Comparison of ENCODE assay signal across 8 mouse cellular contexts in genomic region chr17:78202756-78203155, GRCm38 (mm10). TPM values are rescaled to one million over a fixed set of nuclear protein-coding genes. Genes with fewer than 3 reads are reported as not detected.
DNase-seq lines count a peak whose midpoint lies in the region; ATAC-seq and TF ChIP-seq lines count a peak whose summit lies in the region.

No protein-coding gene starts in this region.

- peak overlapping the region; percentile 98 for H3K4me2 ChIP-seq in forebrain, embryonic 14.5 days (ENCODE audit: low read length)
- H3K4me2 ChIP-seq in limb, embryonic 15.5 days, result peak overlapping the region; percentile 97

- no peak for ATAC-seq in forebrain, embryonic 14.5 days
- ATAC-seq in limb, embryonic 15.5 days (ENCODE audit: insufficient number of reproducible peaks, low FRiP score, low TSS enrichment, low read depth), result no peak

- intact Hi-C loops in heart, postnatal 36 days (cut with DNase I), result loop anchor here (1.0 to 5.0 kb wide), 2 partner anchors 44 to 215 kb away; partner anchors contain the start of gene Fez2

- peaks cover 35% of the 10 kb centered on the region for H3K27me3 ChIP-seq in heart, embryonic 10.5 days (ENCODE audit: insufficient read depth, poor library complexity, severe bottlenecking)
- H3K27me3 ChIP-seq in C2C12 (ENCODE audit: control insufficient read depth, insufficient read depth, insufficient read length), result no peaks in the 10 kb centered on the region
- H3K27me3 ChIP-seq in forebrain, embryonic 14.5 days (replicated peaks; ENCODE audit: control insufficient read depth, insufficient read depth, low read length), result no peaks in the 10 kb centered on the region
- H3K27me3 ChIP-seq in limb, embryonic 15.5 days, result no peaks in the 10 kb centered on the region

- no peaks in the 10 kb centered on the region for H3K9me3 ChIP-seq in heart, embryonic 10.5 days
- H3K9me3 ChIP-seq in forebrain, embryonic 14.5 days (replicated peaks; ENCODE audit: control insufficient read depth, low read length), result no peaks in the 10 kb centered on the region
- no peaks in the 10 kb centered on the region for H3K9me3 ChIP-seq in limb, embryonic 15.5 days

- H3K79me3 ChIP-seq in C2C12 (ENCODE audit: low read depth), result peaks cover 30% of the 10 kb centered on the region

- H3K27ac ChIP-seq in heart, embryonic 10.5 days, result no peak overlapping the region
- H3K27ac ChIP-seq in forebrain, embryonic 14.5 days (ENCODE audit: low read depth, low read length), result no peak overlapping the region
- no peak overlapping the region for H3K27ac ChIP-seq in limb, embryonic 15.5 days

- no peak for DNase-seq in heart, embryonic 10.5 days (ENCODE audit: low spot score)
- no peak for DNase-seq in heart, postnatal 36 days
- peak; percentile 70 for DNase-seq in forebrain, embryonic 14.5 days (ENCODE audit: low spot score)
- DNase-seq in thymus, postnatal 36 days, result no peak
- no peak for DNase-seq in ovary, postnatal 14 days (ENCODE audit: low spot score)
- DNase-seq in right cerebral cortex, postnatal 25 days, result no peak

- peak overlapping the region; percentile 88; the same call in 1 of the 2 replicates for H3K4me3 ChIP-seq in heart, embryonic 10.5 days
- H3K4me3 ChIP-seq in C2C12 (ENCODE audit: insufficient read depth, poor library complexity, severe bottlenecking), result peak overlapping the region; percentile 57
- H3K4me3 ChIP-seq in forebrain, embryonic 14.5 days (ENCODE audit: low read depth, low read length), result peak overlapping the region; percentile 80
- H3K4me3 ChIP-seq in limb, embryonic 15.5 days, result peak overlapping the region; percentile 88

- no peak overlapping the region for H3ac ChIP-seq in C2C12 (ENCODE audit: control insufficient read depth, insufficient read length, low read depth)

- H3K36me3 ChIP-seq in heart, embryonic 10.5 days, result no peaks in the 10 kb centered on the region
- no peaks in the 10 kb centered on the region for H3K36me3 ChIP-seq in C2C12 (ENCODE audit: control insufficient read depth, insufficient read depth)
- H3K36me3 ChIP-seq in forebrain, embryonic 14.5 days (ENCODE audit: control insufficient read depth, insufficient read depth, low read length), result no peaks in the 10 kb centered on the region
- no peaks in the 10 kb centered on the region for H3K36me3 ChIP-seq in limb, embryonic 15.5 days

- H3K4me1 ChIP-seq in heart, embryonic 10.5 days, result peaks cover 44% of the 10 kb centered on the region
- peaks cover 12% of the 10 kb centered on the region for H3K4me1 ChIP-seq in forebrain, embryonic 14.5 days (ENCODE audit: control insufficient read depth, insufficient read depth, low read length)
- peaks cover 55% of the 10 kb centered on the region for H3K4me1 ChIP-seq in limb, embryonic 15.5 days

- peaks cover 72% of the 10 kb centered on the region for H3K79me2 ChIP-seq in C2C12 (ENCODE audit: control insufficient read depth, insufficient read depth)

- no peak for TF ChIP-seq CTCF in C2C12 (IDR thresholded peaks at IDR 0.05; ENCODE audit: control insufficient read depth, insufficient read depth, insufficient read length)

- 41% methylated on average over 3 of the region's 3 CpGs for WGBS in heart, embryonic 10.5 days
- WGBS in forebrain, embryonic 14.5 days, result 41% methylated on average over 3 of the region's 3 CpGs
- 39% methylated on average over 3 of the region's 3 CpGs for WGBS in limb, embryonic 15.5 days

- peak overlapping the region; percentile 78; the same call in 1 of the 2 replicates for H3K9ac ChIP-seq in forebrain, embryonic 14.5 days (ENCODE audit: low read length)
- H3K9ac ChIP-seq in limb, embryonic 15.5 days, result no peak overlapping the region

TF ChIP-seq in C2C12, 6 proteins besides CTCF, POLR2A, EP300 and RAD21:
- TF ChIP-seq USF1 (IDR thresholded peaks at IDR 0.05; ENCODE audit: low read depth) (no peak), MAX (IDR thresholded peaks at IDR 0.05) (no peak), CEBPB (IDR thresholded peaks at IDR 0.05; ENCODE audit: low read depth) (no peak), FOSL1 (IDR thresholded peaks at IDR 0.05; ENCODE audit: insufficient read depth, low read length, poor library complexity, severe bottlenecking) (no peak), MYOG (IDR thresholded peaks at IDR 0.05; ENCODE audit: control insufficient read depth, extremely low read depth, insufficient read length) (no peak), MYOD1 (IDR thresholded peaks at IDR 0.05; ENCODE audit: control insufficient read depth, insufficient read length, low read depth) (no peak)
TF ChIP-seq in C2C12: peak in this region for 0.

RNA-seq across cellular contexts. Expression of gene Crim1, which starts 2.7 kb away (rescaled TPM):
- 2.0 and 3.6 TPM in 2 replicates for polyA plus RNA-seq in heart, embryonic 10.5 days (2016; fragmentation: Nextera tagmentation; extraction: Ambion mirVana)
- total RNA-seq in heart, postnatal 36 days (2021), result 10 to 100 TPM; 50.7 to 64.8 TPM
- polyA plus RNA-seq in C2C12 (2012; fragmentation: generic; extraction: Trizol), result 7.1 TPM
- 3.6 and 5.3 TPM in 2 replicates for polyA plus RNA-seq in forebrain, embryonic 14.5 days (2014; fragmentation: Nextera tagmentation; extraction: Ambion mirVana)
- 5.3 and 7.0 TPM in 2 replicates for polyA plus RNA-seq in limb, embryonic 15.5 days (2015; fragmentation: Nextera tagmentation; extraction: Ambion mirVana)
